Comparison of ENCODE assay signal across 24 mouse cellular contexts in genomic region chr11:64505924-64506323, GRCm38 (mm10).
"Had no signal": no experiment of that assay in that cellular context is flagged by ENCODE, and none has a peak within 500 bp of the region (broad histone marks: within the 10 kb centered on the region; RNA-seq: fewer than 3 reads in every experiment).

No protein-coding gene starts in this region.

- H3K4me1 ChIP-seq: heart, embryonic 12.5 days; hindbrain, embryonic 10.5 days; hindbrain, embryonic 12.5 days had no signal

- H3K27me3 ChIP-seq: hindbrain, embryonic 12.5 days; intestine, embryonic 15.5 days; limb, embryonic 13.5 days; limb, embryonic 15.5 days; liver, embryonic 12.5 days had no signal

- H3K36me3 ChIP-seq: heart, embryonic 10.5 days; heart, embryonic 12.5 days; hindbrain, embryonic 10.5 days; hindbrain, embryonic 12.5 days; intestine, embryonic 15.5 days; limb, embryonic 13.5 days; limb, embryonic 15.5 days; liver, embryonic 12.5 days had no signal

- H3K4me3 ChIP-seq: gastrocnemius, adult 2 months; heart, embryonic 10.5 days; heart, embryonic 12.5 days; hindbrain, embryonic 10.5 days; hindbrain, embryonic 12.5 days; intestine, embryonic 15.5 days; layer of hippocampus, adult 2 months; left cerebral cortex, adult 2 months; limb, embryonic 13.5 days; limb, embryonic 15.5 days; liver, embryonic 12.5 days had no signal

- H3K4me2 ChIP-seq: heart, embryonic 12.5 days; hindbrain, embryonic 12.5 days; hindbrain, embryonic 14.5 days; intestine, embryonic 15.5 days; limb, embryonic 13.5 days; limb, embryonic 15.5 days; liver, embryonic 12.5 days had no signal

- DNase-seq: gastrocnemius, adult 2 months; gastrocnemius, postnatal 10 days; gastrocnemius, postnatal 25 days; heart, adult 18-20 months; heart, postnatal 10 days; heart, postnatal 4 days; kidney, adult 18-20 months; kidney, adult 8-10 months; kidney, postnatal 10 days; kidney, postnatal 25 days; kidney, postnatal 4 days; left cerebral cortex, postnatal 4 days had no signal

- H3K27ac ChIP-seq: gastrocnemius, adult 2 months; heart, embryonic 10.5 days; hindbrain, embryonic 10.5 days; hindbrain, embryonic 12.5 days; hindbrain, embryonic 14.5 days; layer of hippocampus, adult 2 months; left cerebral cortex, adult 2 months; limb, embryonic 13.5 days; limb, embryonic 15.5 days; liver, embryonic 12.5 days; liver, embryonic 14.5 days had no signal
